In the genomic region with DNA sequence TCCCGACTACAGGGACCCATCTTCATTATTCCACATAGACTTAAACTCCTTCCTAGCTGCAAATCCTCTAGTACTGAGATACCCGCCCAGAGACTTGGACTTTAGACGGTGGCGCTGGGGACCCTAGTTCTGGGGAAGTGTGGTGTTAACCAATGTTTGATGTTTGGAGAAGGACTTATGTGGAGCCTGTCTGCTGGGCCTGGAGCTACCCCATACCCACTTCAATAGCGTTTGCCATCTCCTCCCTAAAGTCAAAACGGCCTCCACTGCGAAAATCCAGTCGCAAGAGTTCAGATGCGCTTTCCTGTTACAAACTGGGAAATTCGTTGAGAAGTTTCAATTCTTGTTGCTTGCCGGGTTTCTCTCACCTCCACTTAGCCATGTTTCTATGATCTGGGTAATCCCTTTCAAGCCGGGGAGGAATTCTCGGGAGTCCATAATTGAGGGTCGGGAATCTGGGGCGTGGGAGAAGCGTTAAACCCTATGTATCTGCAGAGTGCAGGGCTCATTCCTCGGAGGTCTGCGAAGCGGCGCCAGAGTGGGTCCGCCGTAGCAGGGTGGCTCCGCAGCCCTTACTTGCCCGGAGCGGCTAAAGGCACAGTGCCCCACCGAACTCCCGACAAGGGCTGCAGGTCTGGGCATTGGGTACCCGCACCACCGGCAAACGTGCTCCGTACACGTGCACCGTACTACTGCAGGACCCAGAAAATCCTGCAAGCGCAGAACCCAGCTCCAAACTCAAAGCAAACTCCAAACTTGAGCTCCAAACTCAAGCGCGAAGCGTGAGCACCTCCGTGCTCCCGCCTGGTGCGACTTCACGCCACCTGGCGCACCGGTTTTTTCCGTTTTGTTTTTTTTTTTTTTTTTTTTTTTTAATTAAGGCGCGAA, we compare ENCODE assay signal across 16 mouse cellular contexts. TPM values are rescaled to one million over a fixed set of nuclear protein-coding genes. Genes with fewer than 3 reads are reported as not detected.
DNase-seq lines count a peak whose midpoint lies in the region; ATAC-seq and TF ChIP-seq lines count a peak whose summit lies in the region.
"Had no signal": no experiment of that assay in that cellular context is flagged by ENCODE, and none has a peak within 500 bp of the region (broad histone marks: within the 10 kb centered on the region; RNA-seq: fewer than 3 reads in every experiment).

No protein-coding gene starts in this region.

- TF ChIP-seq CTCF in kidney, adult 2 months (conservative IDR thresholded peaks at IDR 0.05; ENCODE audit: insufficient read depth, insufficient read length, low read depth, low read length): no peak
- TF ChIP-seq CTCF in stomach, postnatal 0 days (IDR thresholded peaks at IDR 0.05; ENCODE audit: low read depth): no peak

- no peaks in the 10 kb centered on the region for H3K36me3 ChIP-seq in kidney, adult 2 months (ENCODE audit: control insufficient read depth, insufficient read depth, low read length)
- no peaks in the 10 kb centered on the region for H3K36me3 ChIP-seq in neural tube, embryonic 15.5 days
- H3K36me3 ChIP-seq in embryonic facial prominence, embryonic 12.5 days: no peaks in the 10 kb centered on the region
- H3K36me3 ChIP-seq in stomach, postnatal 0 days (ENCODE audit: control insufficient read depth, insufficient read depth, low read length): no peaks in the 10 kb centered on the region

- no peak overlapping the region for H3K4me3 ChIP-seq in kidney, adult 2 months (ENCODE audit: insufficient read depth, low read depth, low read length)
- no peak overlapping the region for H3K4me3 ChIP-seq in neural tube, embryonic 15.5 days (replicated peaks)
- H3K4me3 ChIP-seq in embryonic facial prominence, embryonic 12.5 days: 0 out of 2 replicates have a peak overlapping the region, but pooled peaks have one; percentile 7
- H3K4me3 ChIP-seq in stomach, postnatal 0 days (ENCODE audit: low read depth, low read length): no peak overlapping the region
- H3K4me3 ChIP-seq: erythroblast, embryonic 14.5 days had no signal

- H3K9ac ChIP-seq in neural tube, embryonic 15.5 days (replicated peaks): no peak overlapping the region
- H3K9ac ChIP-seq in embryonic facial prominence, embryonic 12.5 days: no peak overlapping the region
- no peak overlapping the region for H3K9ac ChIP-seq in stomach, postnatal 0 days (ENCODE audit: low read length)

- 7% methylated on average over 46 of the region's 46 CpGs for WGBS in kidney, adult 2 months
- WGBS in neural tube, embryonic 15.5 days: under 1% methylated on average over 46 of the region's 46 CpGs
- WGBS in embryonic facial prominence, embryonic 12.5 days: under 1% methylated on average over 46 of the region's 46 CpGs
- 10% methylated on average over 46 of the region's 46 CpGs for WGBS in stomach, postnatal 0 days

- H3K4me2 ChIP-seq in neural tube, embryonic 15.5 days: no peak overlapping the region
- peak overlapping the region; percentile 29 for H3K4me2 ChIP-seq in embryonic facial prominence, embryonic 12.5 days (replicated peaks)
- no peak overlapping the region for H3K4me2 ChIP-seq in stomach, postnatal 0 days (replicated peaks; ENCODE audit: low read depth)

- ATAC-seq in neural tube, embryonic 15.5 days (ENCODE audit: low FRiP score): no peak
- no peak for ATAC-seq in embryonic facial prominence, embryonic 12.5 days (ENCODE audit: insufficient number of reproducible peaks, insufficient read depth, low FRiP score, low TSS enrichment)
- ATAC-seq in stomach, postnatal 0 days (ENCODE audit: low FRiP score, low TSS enrichment): no peak
- ATAC-seq: inflammation-experienced regulatory T-cells, adult 6 months had no signal

- no peaks in the 10 kb centered on the region for H3K9me3 ChIP-seq in neural tube, embryonic 15.5 days (replicated peaks)
- no peaks in the 10 kb centered on the region for H3K9me3 ChIP-seq in embryonic facial prominence, embryonic 12.5 days
- H3K9me3 ChIP-seq in stomach, postnatal 0 days (ENCODE audit: control insufficient read depth, low read length): no peaks in the 10 kb centered on the region

- peaks cover 20% of the 10 kb centered on the region for H3K27me3 ChIP-seq in kidney, adult 2 months (replicated peaks; ENCODE audit: control insufficient read depth, insufficient read depth, low read length)
- H3K27me3 ChIP-seq in neural tube, embryonic 15.5 days (replicated peaks): peaks cover 90% of the 10 kb centered on the region
- peaks cover 79% of the 10 kb centered on the region for H3K27me3 ChIP-seq in embryonic facial prominence, embryonic 12.5 days
- H3K27me3 ChIP-seq in stomach, postnatal 0 days (ENCODE audit: control insufficient read depth, insufficient read depth, low read length): peaks cover 24% of the 10 kb centered on the region

- H3K27ac ChIP-seq in kidney, adult 2 months (ENCODE audit: insufficient read depth, low read depth, low read length): peak overlapping the region; percentile 24; the same call in 1 of the 2 replicates
- no peak overlapping the region for H3K27ac ChIP-seq in neural tube, embryonic 15.5 days (replicated peaks)
- H3K27ac ChIP-seq in embryonic facial prominence, embryonic 12.5 days: no peak overlapping the region
- no peak overlapping the region for H3K27ac ChIP-seq in stomach, postnatal 0 days (replicated peaks)

- no peaks in the 10 kb centered on the region for H3K4me1 ChIP-seq in kidney, adult 2 months (ENCODE audit: control insufficient read depth, insufficient read depth, low read length)
- H3K4me1 ChIP-seq in neural tube, embryonic 15.5 days: peaks cover 14% of the 10 kb centered on the region
- H3K4me1 ChIP-seq in embryonic facial prominence, embryonic 12.5 days: peaks cover 13% of the 10 kb centered on the region
- no peaks in the 10 kb centered on the region for H3K4me1 ChIP-seq in stomach, postnatal 0 days (replicated peaks; ENCODE audit: control insufficient read depth, insufficient read depth)

- DNase-seq in kidney, adult 2 months: no peak
- DNase-seq in kidney, adult 18-20 months: no peak
- DNase-seq in neural tube, embryonic 10.5 days (ENCODE audit: extremely low spot score, low spot score): peak; percentile 58
- DNase-seq in stomach, postnatal 0 days (ENCODE audit: low spot score): peak; percentile 18
- no peak for DNase-seq in heart, adult 8-10 months (ENCODE audit: low spot score)
- DNase-seq in lung, postnatal 10 days: no peak
- DNase-seq: adrenal gland, adult 2 months; cerebellum, postnatal 10 days; liver; right cerebral cortex, postnatal 14 days; thymus, postnatal 36 days had no signal

- no peak for TF ChIP-seq POLR2A in kidney, adult 2 months (IDR thresholded peaks at IDR 0.05; ENCODE audit: low read depth, low read length)

- no peak for TF ChIP-seq EP300 in stomach, postnatal 0 days (optimal IDR thresholded peaks at IDR 0.05)

RNA-seq across cellular contexts. Expression of gene Sim2, which starts 1.5 kb away (rescaled TPM):
- polyA plus RNA-seq in kidney, adult 2 months (2012; rRNA removed): 8.1 and 9.9 TPM in 2 replicates
- polyA plus RNA-seq in neural tube, embryonic 15.5 days (2015; fragmentation: Nextera tagmentation; extraction: Ambion mirVana): 0.06 TPM in 1 of 2 replicates, not detected in the other
- 4.3 and 5.0 TPM in 2 replicates for polyA plus RNA-seq in embryonic facial prominence, embryonic 12.5 days (2016; fragmentation: Nextera tagmentation; extraction: Ambion mirVana)
- 0.17 and 0.31 TPM in 2 replicates for polyA plus RNA-seq in stomach, postnatal 0 days (2015; fragmentation: Nextera tagmentation; extraction: Ambion mirVana)
- total RNA-seq in heart, adult 8-10 months (2022): under 1 TPM in 1 of 4 experiments, not detected in 3; 0.06 TPM
- total RNA-seq: adrenal gland, adult 2 months had no signal
- polyA plus RNA-seq: adrenal gland, adult 2 months; erythroblast, embryonic 14.5 days; heart, postnatal 0 days; inflammation-experienced regulatory T-cells, adult 6 months had no signal

Comparison
In these comparisons a context has a peak if more than half of its experiments do, and no peak if none do; other contexts are left out.
1. DNase-seq: peak in neural tube, embryonic 10.5 days (single experiment) and stomach, postnatal 0 days (single experiment); none in kidney, adult 2 months (single experiment), kidney, adult 18-20 months (single experiment), heart, adult 8-10 months (single experiment) and lung, postnatal 10 days (single experiment).